Mouse (Mus musculus) liver, adult 2 months (tissue): ENCODE results near the gene Itgb2l.

Experiments
- CTCF ChIP-seq: fragments of 200-500 bp; IDR thresholded peaks from 2 replicates; pipeline ENCODE4 v1.5.1; 2011; ENCODE audit warnings: low read depth, low read length, control low read depth
- POLR2A ChIP-seq: fragments of 200-500 bp; IDR thresholded peaks from 2 replicates; pipeline ENCODE4 v1.6.1; 2011; ENCODE audit warnings: low read length, control low read depth; ENCODE audit not compliant: insufficient read depth; ENCODE audit errors: extremely low read depth

GRCm38 (mm10) chr16:96433266-96433665, 10.2 kb downstream of the Itgb2l start:
- TF ChIP-seq CTCF (no peak), POLR2A (no peak)
